Mouse (Mus musculus): ENCODE measurements at regions not wholly inside any gene's neighbourhood (a gene's known extent, or its start where the extent isn't known, plus 50 kb on each side); places are given as distances from the start of the nearest gene placed in this dataset.

- TF ChIP-seq CTCF (IDR thresholded peaks at IDR 0.05; ENCODE audit: low read depth) (no peak; the same call in 1 of the 2 replicates), EP300 (optimal IDR thresholded peaks at IDR 0.05) (no peak)
Measured at GRCm38 (mm10) chr1:190562865-190563457, 348.6 kb downstream of the Rps6kc1 start.
